Comparison of ENCODE assay signal across 12 mouse cellular contexts in the genomic region with DNA sequence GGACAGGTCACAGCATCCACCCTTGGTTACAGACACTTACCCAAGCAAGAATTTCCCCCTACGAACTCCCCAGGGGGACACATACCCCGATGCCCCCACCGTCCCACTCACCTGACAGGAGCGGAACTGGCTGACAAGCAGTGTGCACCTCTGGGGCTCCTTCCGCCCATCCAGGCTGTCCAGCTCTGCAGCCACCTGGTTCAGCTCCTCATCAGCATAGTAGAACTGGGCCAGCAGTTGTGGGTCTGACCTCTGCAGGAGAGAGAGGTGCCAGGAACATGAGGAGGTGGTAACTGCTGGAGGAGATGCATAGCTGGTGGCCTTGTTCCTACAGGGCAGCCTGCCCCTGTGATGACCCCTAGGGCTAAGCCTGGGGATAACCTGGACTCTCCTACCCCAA. TPM values are rescaled to one million over a fixed set of nuclear protein-coding genes. Genes with fewer than 3 reads are reported as not detected.
DNase-seq lines count a peak whose midpoint lies in the region; ATAC-seq lines count a peak whose summit lies in the region.
"Had no signal": no experiment of that assay in that cellular context is flagged by ENCODE, and none has a peak within 500 bp of the region (broad histone marks: within the 10 kb centered on the region; RNA-seq: fewer than 3 reads in every experiment).

No protein-coding gene starts in this region.

- no peak; the same call in 1 of the 2 replicates for ATAC-seq in forebrain, embryonic 15.5 days (replicated peaks)
- ATAC-seq in hindbrain, embryonic 12.5 days (ENCODE audit: low FRiP score), result no peak
- 0 out of 2 replicates have a peak, but pooled peaks have one; percentile 17 for ATAC-seq in midbrain, embryonic 13.5 days
- no peak for ATAC-seq in midbrain, embryonic 14.5 days (ENCODE audit: low FRiP score, low TSS enrichment)
- ATAC-seq in stomach, embryonic 14.5 days (ENCODE audit: insufficient number of reproducible peaks, insufficient read depth, low FRiP score, low read depth), result peak; percentile 37; the same call in 1 of the 2 replicates
- no peak for ATAC-seq in inflammation-experienced regulatory T-cells, adult 6 months
- ATAC-seq: forebrain, embryonic 14.5 days had no signal

- 88% methylated on average over 5 of the region's 5 CpGs for WGBS in forebrain, embryonic 10.5 days
- WGBS in forebrain, embryonic 15.5 days, result 84% methylated on average over 5 of the region's 5 CpGs
- 83% methylated on average over 5 of the region's 5 CpGs for WGBS in hindbrain, embryonic 10.5 days
- 81% methylated on average over 5 of the region's 5 CpGs for WGBS in hindbrain, embryonic 12.5 days
- 79% methylated on average over 5 of the region's 5 CpGs for WGBS in midbrain, embryonic 13.5 days
- WGBS in midbrain, embryonic 14.5 days, result 85% methylated on average over 5 of the region's 5 CpGs
- WGBS in stomach, embryonic 14.5 days, result 83% methylated on average over 5 of the region's 5 CpGs

- H3K4me2 ChIP-seq in forebrain, embryonic 15.5 days (replicated peaks), result no peak overlapping the region
- no peak overlapping the region for H3K4me2 ChIP-seq in hindbrain, embryonic 12.5 days (replicated peaks)
- H3K4me2 ChIP-seq in midbrain, embryonic 13.5 days (replicated peaks), result no peak overlapping the region
- H3K4me2 ChIP-seq in midbrain, embryonic 14.5 days (ENCODE audit: low read length), result no peak overlapping the region
- no peak overlapping the region for H3K4me2 ChIP-seq in stomach, embryonic 14.5 days (replicated peaks; ENCODE audit: low read depth, low read length)
- H3K4me2 ChIP-seq: liver, embryonic 15.5 days had no signal

- H3K36me3 ChIP-seq in forebrain, embryonic 10.5 days (replicated peaks), result no peaks in the 10 kb centered on the region
- H3K36me3 ChIP-seq in forebrain, embryonic 15.5 days, result no peaks in the 10 kb centered on the region
- H3K36me3 ChIP-seq in hindbrain, embryonic 10.5 days, result no peaks in the 10 kb centered on the region
- H3K36me3 ChIP-seq in hindbrain, embryonic 12.5 days, result no peaks in the 10 kb centered on the region
- H3K36me3 ChIP-seq in midbrain, embryonic 13.5 days, result no peaks in the 10 kb centered on the region
- no peaks in the 10 kb centered on the region for H3K36me3 ChIP-seq in midbrain, embryonic 14.5 days (ENCODE audit: control insufficient read depth, insufficient read depth, low read length)
- H3K36me3 ChIP-seq in stomach, embryonic 14.5 days (ENCODE audit: control insufficient read depth, insufficient read depth, low read length), result no peaks in the 10 kb centered on the region
- H3K36me3 ChIP-seq: liver, embryonic 15.5 days had no signal

- 0 out of 2 replicates have a peak overlapping the region, but pooled peaks have one; percentile 20 for H3K27ac ChIP-seq in forebrain, embryonic 10.5 days
- H3K27ac ChIP-seq in forebrain, embryonic 15.5 days (replicated peaks), result no peak overlapping the region
- H3K27ac ChIP-seq in hindbrain, embryonic 10.5 days, result 0 out of 2 replicates have a peak overlapping the region, but pooled peaks have one; percentile 8
- H3K27ac ChIP-seq in hindbrain, embryonic 12.5 days, result no peak overlapping the region
- H3K27ac ChIP-seq in midbrain, embryonic 13.5 days, result no peak overlapping the region
- H3K27ac ChIP-seq in midbrain, embryonic 14.5 days (replicated peaks; ENCODE audit: low read depth, low read length), result no peak overlapping the region
- H3K27ac ChIP-seq in stomach, embryonic 14.5 days (ENCODE audit: low read length), result no peak overlapping the region
- H3K27ac ChIP-seq: liver, embryonic 15.5 days had no signal

- DNase-seq in forebrain, embryonic 10.5 days (ENCODE audit: extremely low spot score, low spot score), result no peak
- DNase-seq in hindbrain, embryonic 10.5 days (ENCODE audit: low spot score), result no peak
- DNase-seq in midbrain, embryonic 14.5 days, result no peak

- no peak overlapping the region for H3K9ac ChIP-seq in forebrain, embryonic 15.5 days (replicated peaks)
- no peak overlapping the region for H3K9ac ChIP-seq in hindbrain, embryonic 12.5 days
- H3K9ac ChIP-seq in midbrain, embryonic 13.5 days (replicated peaks), result no peak overlapping the region
- H3K9ac ChIP-seq in midbrain, embryonic 14.5 days (replicated peaks; ENCODE audit: low read length), result no peak overlapping the region
- no peak overlapping the region for H3K9ac ChIP-seq in stomach, embryonic 14.5 days (replicated peaks; ENCODE audit: low read depth, low read length)
- H3K9ac ChIP-seq: liver, embryonic 15.5 days had no signal

- H3K27me3 ChIP-seq in forebrain, embryonic 10.5 days (ENCODE audit: poor library complexity, severe bottlenecking), result no peaks in the 10 kb centered on the region
- no peaks in the 10 kb centered on the region for H3K27me3 ChIP-seq in forebrain, embryonic 15.5 days
- no peaks in the 10 kb centered on the region for H3K27me3 ChIP-seq in hindbrain, embryonic 10.5 days (ENCODE audit: insufficient read depth, poor library complexity, severe bottlenecking)
- no peaks in the 10 kb centered on the region for H3K27me3 ChIP-seq in hindbrain, embryonic 12.5 days
- no peaks in the 10 kb centered on the region for H3K27me3 ChIP-seq in midbrain, embryonic 13.5 days
- H3K27me3 ChIP-seq in midbrain, embryonic 14.5 days (ENCODE audit: control insufficient read depth, insufficient read depth, low read length), result no peaks in the 10 kb centered on the region
- no peaks in the 10 kb centered on the region for H3K27me3 ChIP-seq in stomach, embryonic 14.5 days (ENCODE audit: control insufficient read depth, insufficient read depth, low read length)
- H3K27me3 ChIP-seq: liver, embryonic 15.5 days had no signal

- H3K4me3 ChIP-seq in forebrain, embryonic 10.5 days, result no peak overlapping the region
- H3K4me3 ChIP-seq in forebrain, embryonic 15.5 days, result no peak overlapping the region
- H3K4me3 ChIP-seq in hindbrain, embryonic 10.5 days, result no peak overlapping the region
- no peak overlapping the region for H3K4me3 ChIP-seq in hindbrain, embryonic 12.5 days
- no peak overlapping the region for H3K4me3 ChIP-seq in midbrain, embryonic 13.5 days (replicated peaks)
- no peak overlapping the region for H3K4me3 ChIP-seq in midbrain, embryonic 14.5 days (replicated peaks; ENCODE audit: low read depth, low read length)
- H3K4me3 ChIP-seq in stomach, embryonic 14.5 days (ENCODE audit: low read depth, low read length), result no peak overlapping the region
- H3K4me3 ChIP-seq: liver, embryonic 15.5 days had no signal

- H3K9me3 ChIP-seq in forebrain, embryonic 10.5 days, result no peaks in the 10 kb centered on the region
- H3K9me3 ChIP-seq in forebrain, embryonic 15.5 days, result no peaks in the 10 kb centered on the region
- no peaks in the 10 kb centered on the region for H3K9me3 ChIP-seq in hindbrain, embryonic 10.5 days
- H3K9me3 ChIP-seq in hindbrain, embryonic 12.5 days (replicated peaks), result no peaks in the 10 kb centered on the region
- no peaks in the 10 kb centered on the region for H3K9me3 ChIP-seq in midbrain, embryonic 13.5 days
- no peaks in the 10 kb centered on the region for H3K9me3 ChIP-seq in midbrain, embryonic 14.5 days (ENCODE audit: control insufficient read depth, low read length)
- H3K9me3 ChIP-seq in stomach, embryonic 14.5 days (ENCODE audit: control insufficient read depth, low read depth, low read length), result no peaks in the 10 kb centered on the region
- H3K9me3 ChIP-seq: liver, embryonic 15.5 days had no signal

- H3K4me1 ChIP-seq in forebrain, embryonic 10.5 days, result peaks cover 14% of the 10 kb centered on the region
- H3K4me1 ChIP-seq in forebrain, embryonic 15.5 days, result peaks cover 12% of the 10 kb centered on the region; the same call in 1 of the 2 replicates
- peaks cover 18% of the 10 kb centered on the region for H3K4me1 ChIP-seq in hindbrain, embryonic 10.5 days (replicated peaks)
- peaks cover 6% of the 10 kb centered on the region; the same call in 1 of the 2 replicates for H3K4me1 ChIP-seq in hindbrain, embryonic 12.5 days
- H3K4me1 ChIP-seq in midbrain, embryonic 13.5 days (replicated peaks), result peaks cover 15% of the 10 kb centered on the region
- peaks cover 6% of the 10 kb centered on the region; the same call in 1 of the 2 replicates for H3K4me1 ChIP-seq in midbrain, embryonic 14.5 days (ENCODE audit: control insufficient read depth, insufficient read depth, low read length)
- peaks cover 9% of the 10 kb centered on the region for H3K4me1 ChIP-seq in stomach, embryonic 14.5 days (ENCODE audit: control insufficient read depth, insufficient read depth, low read length)
- H3K4me1 ChIP-seq: liver, embryonic 15.5 days had no signal

RNA-seq across cellular contexts. Expression of a gene that starts 45.2 kb away (rescaled TPM):
- 1.1 and 1.9 TPM in 2 replicates for polyA plus RNA-seq in forebrain, embryonic 10.5 days (2016; fragmentation: Nextera tagmentation; extraction: Ambion mirVana)
- polyA plus RNA-seq in forebrain, embryonic 15.5 days (2015; fragmentation: Nextera tagmentation; extraction: Ambion mirVana), result 4.7 and 5.3 TPM in 2 replicates
- 1.3 and 2.0 TPM in 2 replicates for polyA plus RNA-seq in hindbrain, embryonic 10.5 days (2016; fragmentation: Nextera tagmentation; extraction: Ambion mirVana)
- 2.9 and 4.1 TPM in 2 replicates for polyA plus RNA-seq in hindbrain, embryonic 12.5 days (2016; fragmentation: Nextera tagmentation; extraction: Ambion mirVana)
- polyA plus RNA-seq in midbrain, embryonic 13.5 days (2015; fragmentation: Nextera tagmentation; extraction: Ambion mirVana), result 3.7 and 3.8 TPM in 2 replicates
- 2.8 and 3.2 TPM in 2 replicates for polyA plus RNA-seq in midbrain, embryonic 14.5 days (2014; fragmentation: Nextera tagmentation; extraction: Ambion mirVana)
- polyA plus RNA-seq in stomach, embryonic 14.5 days (2014; fragmentation: Nextera tagmentation; extraction: Ambion mirVana), result 0.62 and 0.73 TPM in 2 replicates
- 1 to 10 TPM; 1.5 to 5.6 (median 4.6) TPM for polyA plus RNA-seq in inflammation-experienced regulatory T-cells, adult 6 months (2017; shearing (Covaris generic))

RNA-seq across cellular contexts. Expression of a gene that starts 45.3 kb away (rescaled TPM):
- not detected in 2 replicates for polyA plus RNA-seq in forebrain, embryonic 10.5 days (2016; fragmentation: Nextera tagmentation; extraction: Ambion mirVana)
- polyA plus RNA-seq in forebrain, embryonic 15.5 days (2015; fragmentation: Nextera tagmentation; extraction: Ambion mirVana), result 0.09 TPM in 1 of 2 replicates, not detected in the other
- not detected in 2 replicates for polyA plus RNA-seq in hindbrain, embryonic 10.5 days (2016; fragmentation: Nextera tagmentation; extraction: Ambion mirVana)
- 0.09 and 0.25 TPM in 2 replicates for polyA plus RNA-seq in hindbrain, embryonic 12.5 days (2016; fragmentation: Nextera tagmentation; extraction: Ambion mirVana)
- not detected in 2 replicates for polyA plus RNA-seq in midbrain, embryonic 13.5 days (2015; fragmentation: Nextera tagmentation; extraction: Ambion mirVana)
- 0.09 TPM in 1 of 2 replicates, not detected in the other for polyA plus RNA-seq in midbrain, embryonic 14.5 days (2014; fragmentation: Nextera tagmentation; extraction: Ambion mirVana)
- not detected in 2 replicates for polyA plus RNA-seq in stomach, embryonic 14.5 days (2014; fragmentation: Nextera tagmentation; extraction: Ambion mirVana)
- polyA plus RNA-seq in inflammation-experienced regulatory T-cells, adult 6 months (2017; shearing (Covaris generic)), result not detected
- polyA plus RNA-seq: C2C12; kidney, embryonic 16.5 days; liver, embryonic 15.5 days had no signal

RNA-seq across cellular contexts. Expression of a gene that starts 55.5 kb away (rescaled TPM):
- polyA plus RNA-seq in forebrain, embryonic 10.5 days (2016; fragmentation: Nextera tagmentation; extraction: Ambion mirVana), result 11.1 and 14.6 TPM in 2 replicates
- 40.5 and 44.5 TPM in 2 replicates for polyA plus RNA-seq in forebrain, embryonic 15.5 days (2015; fragmentation: Nextera tagmentation; extraction: Ambion mirVana)
- polyA plus RNA-seq in hindbrain, embryonic 10.5 days (2016; fragmentation: Nextera tagmentation; extraction: Ambion mirVana), result 21.6 and 26.3 TPM in 2 replicates
- 33.2 and 36.5 TPM in 2 replicates for polyA plus RNA-seq in hindbrain, embryonic 12.5 days (2016; fragmentation: Nextera tagmentation; extraction: Ambion mirVana)
- 32.8 and 34.9 TPM in 2 replicates for polyA plus RNA-seq in midbrain, embryonic 13.5 days (2015; fragmentation: Nextera tagmentation; extraction: Ambion mirVana)
- polyA plus RNA-seq in midbrain, embryonic 14.5 days (2014; fragmentation: Nextera tagmentation; extraction: Ambion mirVana), result 32.5 and 35.7 TPM in 2 replicates
- 51.4 and 58.6 TPM in 2 replicates for polyA plus RNA-seq in stomach, embryonic 14.5 days (2014; fragmentation: Nextera tagmentation; extraction: Ambion mirVana)
- 100 to 1,000 TPM in 2 of 3 experiments, 10 to 100 TPM in 1; 94.4 to 152 (median 117) TPM for polyA plus RNA-seq in inflammation-experienced regulatory T-cells, adult 6 months (2017; shearing (Covaris generic))

Comparison
In these comparisons a context has a peak if more than half of its experiments do, and no peak if none do; other contexts are left out.
1. H3K27ac ChIP-seq: peak in forebrain, embryonic 10.5 days (single experiment) and hindbrain, embryonic 10.5 days (single experiment); none in forebrain, embryonic 15.5 days (single experiment), hindbrain, embryonic 12.5 days (single experiment), midbrain, embryonic 13.5 days (single experiment), midbrain, embryonic 14.5 days (single experiment) and stomach, embryonic 14.5 days (single experiment).
2. ATAC-seq: peak in midbrain, embryonic 13.5 days (single experiment) and stomach, embryonic 14.5 days (single experiment); none in forebrain, embryonic 15.5 days (single experiment), hindbrain, embryonic 12.5 days (single experiment), midbrain, embryonic 14.5 days (single experiment) and inflammation-experienced regulatory T-cells, adult 6 months (single experiment).